Mouse (Mus musculus): ENCODE measurements around the gene Nyap2. TPM values are rescaled to one million over a fixed set of nuclear protein-coding genes. Genes with fewer than 3 reads are reported as not detected.

Gene Nyap2
- 0.39 and 0.46 TPM in 2 replicates for polyA plus RNA-seq (2014; fragmentation: Nextera tagmentation; extraction: Ambion mirVana)

DNA sequence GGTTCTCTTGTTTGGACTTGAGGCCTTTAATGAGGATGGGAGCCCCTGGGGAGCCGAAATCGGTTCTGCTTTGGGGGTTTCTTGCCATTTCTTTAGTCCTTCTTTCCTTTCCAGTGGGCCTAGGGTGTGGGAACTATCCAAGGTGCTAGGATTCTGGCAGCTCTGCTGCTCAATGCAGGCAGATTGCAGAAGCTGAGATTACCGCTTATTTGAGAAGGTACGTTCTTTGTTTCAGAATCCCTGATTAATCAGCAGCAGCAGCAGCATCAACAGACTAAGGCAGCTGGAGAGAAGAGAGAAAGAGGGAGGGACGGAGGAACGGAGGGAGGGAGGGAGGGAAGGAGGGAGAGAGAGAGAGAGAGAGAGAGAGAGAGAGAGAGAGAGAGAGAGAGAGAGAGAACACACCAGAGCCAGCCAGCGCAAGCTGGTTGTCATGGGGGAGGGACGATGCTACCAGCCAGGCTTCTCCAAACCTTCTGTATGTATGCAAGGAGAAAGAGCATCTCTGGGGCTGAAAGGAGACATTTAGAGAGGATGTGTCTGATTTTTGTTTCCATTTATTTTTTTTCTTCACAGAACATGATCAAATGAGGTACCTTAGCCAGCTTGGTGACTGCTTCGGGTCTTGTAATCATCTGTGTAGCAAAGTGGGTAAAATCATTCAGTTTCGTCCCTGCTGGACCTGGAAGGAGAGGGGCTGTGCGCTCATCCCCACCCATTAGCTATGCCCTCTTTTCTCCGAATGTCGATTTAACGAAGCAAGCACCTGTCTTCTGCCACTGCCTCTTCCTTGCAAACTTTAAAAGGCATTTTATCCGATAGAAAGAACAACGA, at the start of gene Nyap2:
Gene Nyap2 (plus strand): TSS at position 120 of the 834 bp plus-strand sequence.
- H3K4me3 ChIP-seq (ENCODE audit: low read depth, low read length), result no peak within 1 kb of the TSS
- H3K27ac ChIP-seq (replicated peaks; ENCODE audit: low read depth, low read length), result no peak within 1 kb of the TSS
- 25% methylated on average over 16 of the region's 16 CpGs for WGBS
- no peak within 1 kb of the TSS for H3K4me2 ChIP-seq (ENCODE audit: low read depth, low read length)
- H3K9ac ChIP-seq (replicated peaks; ENCODE audit: low read length), result no peak within 1 kb of the TSS
- DNase-seq (ENCODE audit: low spot score), result peak; percentile 74
- H3K4me1 ChIP-seq (ENCODE audit: control insufficient read depth, insufficient read depth, low read length), result no peaks in the 10 kb centered on the region
- H3K27me3 ChIP-seq (ENCODE audit: control insufficient read depth, insufficient read depth, low read length), result no peaks in the 10 kb centered on the region
- H3K36me3 ChIP-seq (replicated peaks; ENCODE audit: control insufficient read depth, insufficient read depth, low read depth, low read length), result no peaks in the 10 kb centered on the region
- H3K9me3 ChIP-seq (replicated peaks; ENCODE audit: control insufficient read depth, low read length), result no peaks in the 10 kb centered on the region
- no peak; the same call in 1 of the 2 replicates for ATAC-seq (replicated peaks; ENCODE audit: insufficient number of reproducible peaks, low FRiP score, low TSS enrichment, low read depth)

DNA sequence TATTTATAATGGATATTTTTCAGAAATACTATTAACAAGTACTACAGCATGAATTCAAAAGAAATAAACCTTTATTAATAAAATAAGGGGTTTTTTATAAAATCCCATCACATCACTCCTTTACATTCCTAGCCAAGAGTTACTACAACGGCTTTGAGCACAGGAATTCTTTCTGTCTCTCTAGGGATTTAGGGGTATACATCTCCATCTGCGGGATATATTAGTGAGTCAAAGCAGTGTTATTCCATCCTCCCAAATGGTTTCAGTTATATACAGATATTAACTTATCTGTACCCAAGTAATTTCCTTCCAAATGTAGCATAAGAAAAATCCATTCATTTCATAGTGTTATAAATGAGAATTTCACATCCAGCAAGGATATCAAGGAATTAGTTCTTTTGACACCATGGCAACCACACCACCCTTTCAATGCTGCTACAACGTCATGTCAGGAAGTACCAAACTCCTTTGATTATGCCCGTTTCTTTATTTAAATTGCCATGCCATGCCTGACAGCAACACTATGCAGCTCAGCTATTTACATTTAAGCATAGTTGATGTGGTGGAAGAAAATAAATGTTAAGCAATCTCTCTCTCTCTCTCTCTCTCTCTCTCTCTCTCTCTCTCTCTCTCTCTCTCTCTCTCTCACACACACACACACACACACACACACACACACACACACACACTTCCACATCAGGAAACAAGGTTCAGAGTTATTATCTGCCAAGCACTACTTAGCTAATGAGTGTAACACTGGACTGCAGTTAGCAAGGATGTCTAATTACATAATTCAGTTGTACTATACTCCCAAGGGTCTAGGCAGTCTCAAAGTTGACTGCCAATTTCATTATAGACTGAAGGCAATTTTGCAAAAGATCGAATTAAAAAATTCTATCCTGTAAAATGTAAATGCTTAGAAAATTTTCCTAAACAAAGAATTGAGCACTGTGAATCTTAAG, 33.6 kb upstream of the Nyap2 start:
- no peaks in the 10 kb centered on the region for H3K27me3 ChIP-seq (ENCODE audit: control insufficient read depth, insufficient read depth, low read length)
- no peaks in the 10 kb centered on the region for H3K4me1 ChIP-seq (ENCODE audit: control insufficient read depth, insufficient read depth, low read length)
- ATAC-seq (replicated peaks; ENCODE audit: insufficient number of reproducible peaks, low FRiP score, low TSS enrichment, low read depth) (no peak), DNase-seq (ENCODE audit: low spot score) (no peak)
- no peak overlapping the region for H3K9ac ChIP-seq (replicated peaks; ENCODE audit: low read length)
- H3K27ac ChIP-seq (replicated peaks; ENCODE audit: low read depth, low read length), result no peak overlapping the region
- H3K4me3 ChIP-seq (ENCODE audit: low read depth, low read length), result no peak overlapping the region
- 46% methylated on average over 5 of the region's 5 CpGs for WGBS
- no peaks in the 10 kb centered on the region for H3K36me3 ChIP-seq (replicated peaks; ENCODE audit: control insufficient read depth, insufficient read depth, low read depth, low read length)
- no peaks in the 10 kb centered on the region for H3K9me3 ChIP-seq (replicated peaks; ENCODE audit: control insufficient read depth, low read length)
- no peak overlapping the region for H3K4me2 ChIP-seq (ENCODE audit: low read depth, low read length)

- ATAC-seq (replicated peaks; ENCODE audit: insufficient number of reproducible peaks, low FRiP score, low TSS enrichment, low read depth), result no peak
- Histone ChIP-seq H3K27ac (replicated peaks; ENCODE audit: low read depth, low read length) (no peak overlapping the region), H3K9me3 (replicated peaks; ENCODE audit: control insufficient read depth, low read length) (no peaks in the 10 kb centered on the region)
These were observed 18.4 kb upstream of the Nyap2 start for GRCm38 (mm10) chr1:81058340-81058739.

DNA sequence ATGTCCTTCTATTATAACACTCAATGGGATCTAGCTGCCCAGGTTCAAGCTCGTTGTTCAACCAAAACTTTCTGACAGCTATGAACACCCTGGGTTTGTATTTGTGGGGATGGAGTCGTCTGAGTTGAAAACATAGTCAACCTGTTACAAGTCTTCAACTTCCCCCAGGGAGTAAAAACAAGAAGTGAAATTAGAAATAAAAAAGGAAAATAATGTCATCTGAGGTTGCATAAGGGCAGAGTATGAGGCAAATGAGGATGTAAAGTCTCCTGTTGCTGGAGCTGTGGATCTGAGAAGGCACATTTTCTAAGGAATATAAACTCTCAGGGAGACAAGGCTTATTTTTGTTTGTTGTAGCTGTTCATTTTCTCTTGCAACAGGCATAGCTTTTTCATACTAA, 17.9 kb upstream of the Nyap2 start:
- H3K4me1 ChIP-seq (ENCODE audit: control insufficient read depth, insufficient read depth, low read length), result no peaks in the 10 kb centered on the region
- 78% methylated on average over 2 of the region's 2 CpGs for WGBS
- no peak overlapping the region for H3K27ac ChIP-seq (replicated peaks; ENCODE audit: low read depth, low read length)
- ATAC-seq (replicated peaks; ENCODE audit: insufficient number of reproducible peaks, low FRiP score, low TSS enrichment, low read depth) (no peak), DNase-seq (ENCODE audit: low spot score) (no peak)
- H3K36me3 ChIP-seq (replicated peaks; ENCODE audit: control insufficient read depth, insufficient read depth, low read depth, low read length), result no peaks in the 10 kb centered on the region
- no peak overlapping the region for H3K4me2 ChIP-seq (ENCODE audit: low read depth, low read length)
- no peak overlapping the region for H3K9ac ChIP-seq (replicated peaks; ENCODE audit: low read length)
- no peak overlapping the region for H3K4me3 ChIP-seq (ENCODE audit: low read depth, low read length)
- H3K27me3 ChIP-seq (ENCODE audit: control insufficient read depth, insufficient read depth, low read length), result no peaks in the 10 kb centered on the region
- no peaks in the 10 kb centered on the region for H3K9me3 ChIP-seq (replicated peaks; ENCODE audit: control insufficient read depth, low read length)

More at GRCm38 (mm10) chr1:81058340-81058739, 18.4 kb upstream of the Nyap2 start:
- Histone ChIP-seq H3K9ac (replicated peaks; ENCODE audit: low read length) (no peak overlapping the region), H3K4me3 (ENCODE audit: low read depth, low read length) (no peak overlapping the region), H3K4me2 (ENCODE audit: low read depth, low read length) (no peak overlapping the region), H3K27me3 (ENCODE audit: control insufficient read depth, insufficient read depth, low read length) (no peaks in the 10 kb centered on the region), H3K4me1 (ENCODE audit: control insufficient read depth, insufficient read depth, low read length) (no peaks in the 10 kb centered on the region), H3K36me3 (replicated peaks; ENCODE audit: control insufficient read depth, insufficient read depth, low read depth, low read length) (no peaks in the 10 kb centered on the region)
- DNase-seq (ENCODE audit: low spot score), result no peak
- 92% methylated on average over 5 of the region's 5 CpGs for WGBS

GRCm38 (mm10) chr1:81062811-81063210, 13.9 kb upstream of the Nyap2 start:
- Histone ChIP-seq H3K9ac (replicated peaks; ENCODE audit: low read length) (no peak overlapping the region), H3K4me1 (ENCODE audit: control insufficient read depth, insufficient read depth, low read length) (no peaks in the 10 kb centered on the region), H3K27me3 (ENCODE audit: control insufficient read depth, insufficient read depth, low read length) (no peaks in the 10 kb centered on the region), H3K36me3 (replicated peaks; ENCODE audit: control insufficient read depth, insufficient read depth, low read depth, low read length) (no peaks in the 10 kb centered on the region), H3K4me3 (ENCODE audit: low read depth, low read length) (no peak overlapping the region), H3K27ac (replicated peaks; ENCODE audit: low read depth, low read length) (no peak overlapping the region), H3K4me2 (ENCODE audit: low read depth, low read length) (no peak overlapping the region), H3K9me3 (replicated peaks; ENCODE audit: control insufficient read depth, low read length) (no peaks in the 10 kb centered on the region)
- 97% methylated on average over 2 of the region's 2 CpGs for WGBS
- ATAC-seq (replicated peaks; ENCODE audit: insufficient number of reproducible peaks, low FRiP score, low TSS enrichment, low read depth), result no peak
- no peak for DNase-seq (ENCODE audit: low spot score)

DNA sequence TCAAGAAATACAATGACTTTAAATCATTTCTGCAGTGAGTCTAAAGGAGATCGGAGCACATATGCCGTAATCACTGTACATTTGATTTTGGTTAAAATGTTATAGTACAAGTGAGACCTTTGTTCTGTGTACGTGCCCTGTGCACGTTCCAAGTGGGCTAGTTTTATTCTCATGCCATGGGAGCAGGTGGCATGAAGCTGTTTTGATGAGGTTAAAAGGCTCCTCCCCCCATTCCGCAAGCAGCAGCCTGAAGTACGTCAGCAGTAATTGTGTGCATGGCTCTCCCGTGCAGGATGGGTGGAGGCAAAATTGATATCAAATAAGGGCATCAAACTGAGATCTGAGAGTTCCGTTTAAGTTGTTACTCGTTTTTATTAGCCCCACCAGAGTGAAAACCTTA, 491 bp upstream of the Nyap2 start:
- DNase-seq (ENCODE audit: low spot score), result no peak
- no peaks in the 10 kb centered on the region for H3K9me3 ChIP-seq (replicated peaks; ENCODE audit: control insufficient read depth, low read length)
- no peaks in the 10 kb centered on the region for H3K4me1 ChIP-seq (ENCODE audit: control insufficient read depth, insufficient read depth, low read length)
- H3K36me3 ChIP-seq (replicated peaks; ENCODE audit: control insufficient read depth, insufficient read depth, low read depth, low read length), result no peaks in the 10 kb centered on the region
- no peak overlapping the region for H3K4me3 ChIP-seq (ENCODE audit: low read depth, low read length)
- H3K27me3 ChIP-seq (ENCODE audit: control insufficient read depth, insufficient read depth, low read length), result no peaks in the 10 kb centered on the region
- 51% methylated on average over 9 of the region's 9 CpGs for WGBS
- no peak overlapping the region for H3K4me2 ChIP-seq (ENCODE audit: low read depth, low read length)
- ATAC-seq (replicated peaks; ENCODE audit: insufficient number of reproducible peaks, low FRiP score, low TSS enrichment, low read depth), result no peak
- no peak overlapping the region for H3K9ac ChIP-seq (replicated peaks; ENCODE audit: low read length)
- no peak overlapping the region for H3K27ac ChIP-seq (replicated peaks; ENCODE audit: low read depth, low read length)

DNA sequence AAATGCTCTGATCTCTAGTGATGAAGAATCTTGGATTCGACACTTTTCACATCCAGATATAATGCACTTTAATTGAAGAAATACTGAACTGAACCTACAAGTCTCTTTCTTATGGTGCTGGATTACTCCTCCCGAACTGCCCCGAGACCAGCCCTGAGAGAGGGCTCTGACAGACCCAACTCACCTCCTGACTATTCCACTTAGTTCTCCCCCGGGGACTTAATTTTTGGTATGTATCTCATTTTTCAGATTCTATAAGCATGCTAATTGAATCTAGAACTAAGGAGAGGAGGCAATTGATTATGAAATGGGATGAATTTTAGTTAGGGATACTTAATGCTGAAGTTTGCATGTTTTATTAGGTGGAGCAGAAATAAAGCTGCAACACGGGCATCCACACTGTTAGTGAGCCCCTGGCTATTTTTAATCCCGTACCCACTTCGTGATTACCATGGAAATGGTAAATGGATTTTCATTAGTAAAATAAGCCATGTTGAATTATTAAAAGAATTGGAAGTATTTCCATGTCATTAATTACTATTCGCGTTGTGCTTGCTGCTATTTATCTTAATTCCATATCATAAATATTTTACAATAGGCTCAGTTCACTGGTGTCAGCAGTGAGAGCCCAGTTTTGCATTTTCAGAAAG, 1.0 kb downstream of the Nyap2 start:
- Histone ChIP-seq H3K36me3 (replicated peaks; ENCODE audit: control insufficient read depth, insufficient read depth, low read depth, low read length) (no peaks in the 10 kb centered on the region), H3K9me3 (replicated peaks; ENCODE audit: control insufficient read depth, low read length) (no peaks in the 10 kb centered on the region), H3K9ac (replicated peaks; ENCODE audit: low read length) (no peak overlapping the region), H3K27ac (replicated peaks; ENCODE audit: low read depth, low read length) (no peak overlapping the region), H3K4me1 (ENCODE audit: control insufficient read depth, insufficient read depth, low read length) (no peaks in the 10 kb centered on the region), H3K4me3 (ENCODE audit: low read depth, low read length) (no peak overlapping the region), H3K27me3 (ENCODE audit: control insufficient read depth, insufficient read depth, low read length) (no peaks in the 10 kb centered on the region), H3K4me2 (ENCODE audit: low read depth, low read length) (no peak overlapping the region)
- no peak for ATAC-seq (replicated peaks; ENCODE audit: insufficient number of reproducible peaks, low FRiP score, low TSS enrichment, low read depth)
- no peak for DNase-seq (ENCODE audit: low spot score)
- WGBS, result 74% methylated on average over 9 of the region's 9 CpGs
